Mouse (Mus musculus) gastrocnemius, adult 18-20 months (tissue): ENCODE data around the gene Gstt2. TPM values are rescaled to one million over a fixed set of nuclear protein-coding genes. Genes with fewer than 3 reads are reported as not detected.

ENCODE experiments used
- total RNA-seq, 2 experiments: library from RNA; stranded (reverse); gene quantifications; 2 replicates each; pipeline ENCODE4 v1.2.3; 2021

Gstt2 gene
- total RNA-seq, 2 experiments from 2014 or later: 2.6 to 3.4 TPM

Other genes with a start within 250 kb of the Gstt2 start
- gene Ggt5, start 248.1 kb downstream of the Gstt2 start, total RNA-seq: 1 to 10 TPM; 2.4 to 2.8 TPM
- 1 to 10 TPM; 1.8 to 2.3 TPM for gene Susd2, start 193.4 kb downstream of the Gstt2 start, total RNA-seq
- 1 to 10 TPM; 7.7 to 8.0 TPM for gene Cabin1, start 73.1 kb downstream of the Gstt2 start, total RNA-seq
- gene Ddt, start 64.0 kb downstream of the Gstt2 start, total RNA-seq: 10 to 100 TPM; 30.6 to 38.3 TPM
- not detected for gene Gm20441, start 56.5 kb downstream of the Gstt2 start, total RNA-seq
- gene Gstt3, start 56.0 kb downstream of the Gstt2 start, total RNA-seq: 1 to 10 TPM; 1.8 to 2.5 TPM
- gene Gstt1, start 38.8 kb downstream of the Gstt2 start, total RNA-seq: 1 to 10 TPM; 6.0 to 8.0 TPM
- gene Gstt4, start 14.9 kb downstream of the Gstt2 start, total RNA-seq: not detected
- gene Mif, start 22.8 kb upstream of the Gstt2 start, total RNA-seq: 100 to 1,000 TPM; 150 to 158 TPM
- gene Derl3, start 56.0 kb upstream of the Gstt2 start, total RNA-seq: under 1 TPM in 1 of 2 experiments, not detected in 1; 0.38 TPM
- 10 to 100 TPM; 14.2 to 16.6 TPM for gene Smarcb1, start 84.2 kb upstream of the Gstt2 start, total RNA-seq
- 1,000 to 10,000 TPM; 1,419 to 1,763 TPM for gene Chchd10, start 95.7 kb upstream of the Gstt2 start, total RNA-seq
- gene Mmp11, start 99.1 kb upstream of the Gstt2 start, total RNA-seq: 1 to 10 TPM; 1.8 to 2.6 TPM
- not detected for gene Gm867, start 103.2 kb upstream of the Gstt2 start, total RNA-seq
- gene Vpreb3, start 105.6 kb upstream of the Gstt2 start, total RNA-seq: not detected
- gene Gm5134, start 117.1 kb upstream of the Gstt2 start, total RNA-seq: not detected
- 1 to 10 TPM; 8.0 to 10.0 TPM for gene Zfp280b, start 195.2 kb upstream of the Gstt2 start, total RNA-seq